Mouse (Mus musculus): Measurements from ENCODE around the gene Egr4.

Egr4 gene

GRCm38 (mm10) chr6:85513531-85513910 is at the start of gene Egr4:
TSS of gene Egr4 (minus strand) at chr6:85513589.
- DNase-seq: peak; percentile 93

DNA sequence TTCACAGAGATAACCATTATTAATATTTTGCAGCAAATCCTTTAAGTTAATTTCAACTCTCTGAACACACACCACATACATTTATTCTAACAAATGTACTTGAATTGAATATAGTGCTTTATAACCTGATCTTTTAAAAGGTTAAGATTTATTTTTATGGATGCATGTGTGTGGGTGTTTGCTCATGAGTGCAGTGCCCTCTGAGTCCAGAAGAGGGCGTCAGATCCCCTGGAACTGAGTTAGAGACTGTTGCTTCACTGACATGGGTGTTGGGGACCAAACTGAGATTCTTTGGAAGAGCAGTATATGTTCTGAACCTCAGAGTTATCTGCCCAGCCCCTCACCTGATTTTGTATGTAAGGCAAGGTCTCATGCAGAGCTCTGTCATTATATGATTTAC is 49.0 kb upstream of the Egr4 start:
- DNase-seq: no peak

- DNase-seq: no peak
Observed at GRCm38 (mm10) chr6:85547642-85548041, 34.3 kb upstream of the Egr4 start.

GRCm38 (mm10) chr6:85544251-85544881 is 31.0 kb upstream of the Egr4 start:
- DNase-seq: peak; percentile 59

GRCm38 (mm10) chr6:85543351-85544175 is 30.2 kb upstream of the Egr4 start:
- no peak for DNase-seq

- DNase-seq: no peak
Observed at GRCm38 (mm10) chr6:85522825-85523224, 9.4 kb upstream of the Egr4 start.

DNA sequence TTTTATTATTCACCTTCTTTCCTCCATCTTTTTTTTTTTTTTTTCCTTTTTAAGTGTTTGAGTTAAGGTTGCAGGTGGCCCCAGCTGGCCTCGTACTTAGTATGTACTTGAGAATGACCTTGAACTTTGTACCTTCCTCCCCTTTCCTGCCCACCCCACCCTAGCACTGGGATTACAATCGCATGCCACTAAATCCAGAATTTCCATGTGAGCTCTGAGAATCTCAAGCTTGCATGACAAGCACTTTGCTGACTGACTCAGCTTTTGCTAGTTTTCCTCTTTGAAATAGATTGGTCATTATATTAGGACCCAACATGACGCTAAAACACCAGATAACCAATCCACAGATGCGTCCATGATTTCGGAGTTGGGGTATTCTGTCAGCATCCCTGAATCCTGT is 8.6 kb upstream of the Egr4 start:
- no peak for DNase-seq

DNA sequence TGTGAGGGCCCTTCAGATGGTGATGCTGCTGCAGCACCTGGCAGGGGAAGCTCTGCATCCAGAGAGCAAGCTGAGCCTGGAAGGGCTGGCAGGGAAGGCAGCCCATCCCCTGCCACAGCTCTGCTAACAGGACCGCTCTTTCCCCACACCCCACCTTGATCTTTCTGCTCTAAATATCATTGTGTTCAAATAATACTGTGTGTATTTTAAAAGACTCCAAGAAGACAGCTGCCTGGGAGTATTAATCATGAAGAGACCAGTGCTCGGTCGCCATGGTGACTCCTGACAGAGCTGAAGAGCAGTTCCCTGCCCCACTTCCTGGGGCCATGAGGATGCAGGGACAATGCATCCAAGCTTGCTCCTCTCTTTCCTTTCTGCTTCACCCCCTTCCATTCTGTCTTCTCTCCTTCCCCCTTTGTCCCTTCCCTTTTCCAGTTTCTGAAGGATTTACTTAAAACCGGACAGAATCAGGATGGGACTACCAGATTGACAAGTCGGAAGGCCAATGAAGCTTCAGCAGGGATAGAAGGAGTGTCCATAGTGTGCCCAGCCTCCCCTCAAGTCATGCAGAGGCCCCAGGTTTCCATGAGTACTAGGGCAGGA is 4.8 kb upstream of the Egr4 start:
- DNase-seq: peak; percentile 46

DNA sequence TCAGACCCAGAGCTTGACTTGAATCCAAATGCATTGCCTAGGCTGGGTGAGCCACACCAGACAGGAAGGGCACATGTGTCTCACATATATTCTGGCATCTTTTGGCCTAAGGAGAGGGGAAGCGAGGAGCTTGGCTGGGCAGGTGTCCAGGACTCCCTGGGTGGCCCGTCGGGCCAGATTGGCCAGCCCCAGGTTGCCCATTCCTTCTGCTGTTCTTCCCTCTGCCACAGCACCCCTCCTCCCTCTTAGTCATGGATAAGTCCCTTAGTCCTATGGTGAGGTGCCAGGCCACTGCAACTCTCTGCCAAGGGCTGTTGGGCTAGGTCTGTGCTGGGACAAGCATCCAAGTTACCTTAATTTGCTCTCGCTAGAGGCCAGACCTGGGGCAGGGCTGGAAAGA is 2.6 kb upstream of the Egr4 start:
- DNase-seq: no peak

DNA sequence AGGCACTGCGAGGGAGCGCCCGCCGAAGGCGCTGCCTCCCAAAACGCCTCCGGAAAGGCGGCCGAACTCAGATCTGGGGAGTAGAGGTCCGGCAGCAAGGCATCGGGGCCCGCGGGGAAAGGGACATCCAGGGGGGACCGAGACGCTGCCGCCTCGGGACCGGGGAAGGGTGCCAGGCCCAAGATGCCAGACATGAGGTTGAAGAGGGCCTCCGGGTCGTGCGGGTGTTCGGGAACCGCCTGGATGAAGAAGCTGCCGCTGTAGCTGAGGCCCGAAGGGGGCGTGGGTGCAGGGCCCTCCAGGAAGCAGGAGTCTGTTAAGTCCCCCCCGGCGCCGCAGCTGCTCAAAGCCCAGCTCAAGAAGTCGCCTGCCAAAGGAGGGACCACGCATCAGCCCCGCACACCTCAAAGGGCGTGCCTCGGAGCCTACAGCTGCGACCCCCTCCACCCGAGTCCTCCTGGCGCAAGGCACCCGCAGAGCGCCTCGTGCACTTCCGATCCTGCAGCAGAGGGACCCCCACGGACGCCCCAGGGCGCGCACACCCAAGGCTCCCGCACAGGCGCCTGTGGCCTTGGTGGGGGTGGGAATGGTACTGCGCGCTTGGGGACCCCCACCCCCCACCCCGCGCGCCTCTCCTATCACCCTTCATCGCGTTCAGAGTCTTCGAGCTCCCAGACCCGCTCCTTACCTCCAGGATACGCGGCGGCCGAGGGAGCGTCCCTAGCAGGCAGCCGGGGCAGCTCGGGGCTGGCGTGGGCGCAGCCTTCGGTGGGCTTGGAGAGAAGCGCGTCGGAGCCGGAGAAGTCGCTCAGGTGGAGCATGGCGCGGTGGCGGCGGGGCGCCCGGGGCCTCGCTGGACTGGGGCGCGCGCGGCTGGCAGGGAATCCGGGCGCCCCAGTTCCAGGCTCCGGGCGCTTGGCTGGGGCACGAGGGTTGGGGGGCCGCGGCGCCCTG is 535 bp downstream of the Egr4 start:
- peak; percentile 51 for DNase-seq

- peak; percentile 53 for DNase-seq
Observed at GRCm38 (mm10) chr6:85512056-85512440, 1.3 kb downstream of the Egr4 start.

GRCm38 (mm10) chr6:85511286-85512055 is 1.9 kb downstream of the Egr4 start:
- DNase-seq: peak; percentile 46

DNA sequence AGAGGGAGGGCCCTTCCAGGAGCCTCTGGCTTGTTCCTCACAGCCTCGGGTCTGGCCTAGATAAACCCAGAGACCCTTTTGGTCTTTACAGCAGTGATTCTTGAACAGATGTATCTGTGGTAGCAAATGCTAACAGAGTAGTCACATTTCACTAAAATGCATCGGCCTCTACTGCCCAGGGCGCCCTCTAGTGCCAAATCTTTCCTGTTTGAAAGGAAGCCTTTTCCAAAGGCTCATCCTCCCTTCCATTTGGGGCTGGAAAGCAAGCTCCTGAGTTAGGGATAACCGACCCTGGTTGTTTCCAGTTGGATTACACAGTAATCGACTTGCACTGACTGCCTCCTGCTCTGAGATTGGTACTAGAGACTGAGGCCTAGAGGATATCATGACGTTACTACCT is 2.9 kb downstream of the Egr4 start:
- DNase-seq: peak; percentile 69

DNA sequence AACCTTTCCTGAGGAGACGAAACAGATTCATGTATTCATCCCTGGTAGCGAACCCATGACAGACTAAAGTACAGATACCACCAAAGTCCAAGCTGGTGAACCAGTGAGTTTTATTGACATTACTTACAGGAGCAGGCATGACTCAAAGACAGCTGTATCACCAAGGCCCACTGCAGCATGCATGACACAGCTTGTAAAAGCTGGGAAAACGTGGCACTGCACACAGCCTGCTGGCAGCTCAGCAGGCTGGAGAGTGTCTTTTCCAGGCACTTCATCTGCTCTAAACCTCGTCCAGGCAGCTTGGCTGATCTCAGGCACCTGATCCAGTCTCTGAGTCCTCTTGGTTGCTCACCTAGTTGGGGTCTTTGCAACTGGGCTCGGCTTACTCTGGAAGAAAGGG is 4.8 kb downstream of the Egr4 start:
- DNase-seq: no peak

DNA sequence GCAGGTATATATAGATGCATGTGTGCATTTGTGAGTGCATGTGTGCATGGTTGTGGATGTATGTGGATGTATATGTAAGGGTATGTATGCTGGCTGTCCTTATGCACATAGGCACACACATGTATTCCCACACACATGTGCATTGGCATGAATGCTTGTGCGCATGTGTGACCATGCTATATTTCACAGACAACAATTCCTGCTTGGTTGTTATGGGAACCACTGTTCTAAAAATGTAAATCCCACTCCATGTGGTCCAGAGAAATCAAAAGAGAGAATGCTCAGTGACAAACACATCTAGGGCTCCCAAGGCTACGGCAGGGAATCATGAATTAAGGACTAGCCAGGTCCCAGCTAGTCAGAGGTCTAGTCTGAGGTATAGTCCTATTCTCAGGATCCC is 8.5 kb downstream of the Egr4 start:
- DNase-seq: no peak

- peak; percentile 86 for DNase-seq
Observed at GRCm38 (mm10) chr6:85502911-85503250, 10.5 kb downstream of the Egr4 start, which contains the start of gene Fbxo41. TSS of gene Fbxo41 (minus strand) at chr6:85502994.

- peak; percentile 64 for DNase-seq
Observed at GRCm38 (mm10) chr6:85502103-85502910, 11.1 kb downstream of the Egr4 start.

GRCm38 (mm10) chr6:85501571-85502102 is 11.8 kb downstream of the Egr4 start:
- no peak for DNase-seq

GRCm38 (mm10) chr6:85500416-85500815 is 13.0 kb downstream of the Egr4 start:
- DNase-seq: no peak

- no peak for DNase-seq
Observed at GRCm38 (mm10) chr6:85498147-85498546, 15.2 kb downstream of the Egr4 start.

- DNase-seq: no peak
Observed at GRCm38 (mm10) chr6:85496976-85497375, 16.4 kb downstream of the Egr4 start.

Measured in right cerebral cortex, postnatal 25 days (tissue).